Mouse (Mus musculus): Measurements from ENCODE around the gene Vps25. TPM values are rescaled to one million over a fixed set of nuclear protein-coding genes. Genes with fewer than 3 reads are reported as not detected.

Vps25 gene
- polyA plus RNA-seq, 1 experiment from 2014 or later = 117 TPM

DNA sequence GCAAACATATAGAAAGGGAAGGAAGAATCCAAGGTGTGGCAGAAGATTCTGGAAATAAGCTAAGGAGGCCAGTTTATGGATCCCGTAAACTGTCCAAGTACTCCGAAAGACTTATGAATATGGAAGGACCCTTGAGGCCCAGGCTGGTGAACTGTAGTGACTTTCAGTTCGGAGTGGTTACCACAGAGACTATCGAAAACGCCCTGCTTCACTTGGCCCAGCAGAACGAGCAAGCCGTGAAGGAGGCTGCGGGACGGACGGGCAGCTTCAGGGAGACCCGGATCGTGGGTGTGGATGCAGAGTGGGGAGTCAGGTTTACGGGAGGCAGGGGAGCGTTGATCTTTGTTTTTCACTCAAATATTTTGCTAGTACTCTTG lies 25.7 kb downstream of the Vps25 start:
- Histone ChIP-seq H3K4me1 (replicated peaks) (peaks cover 27% of the 10 kb centered on the region), H3K27ac (replicated peaks) (no peak overlapping the region), H3K9me3 (no peaks in the 10 kb centered on the region), H3K4me2 (peak overlapping the region; percentile 88), H3K27me3 (peaks cover 9% of the 10 kb centered on the region; the same call in 1 of the 2 replicates), H3K9ac (0 out of 2 replicates have a peak overlapping the region, but pooled peaks have one; percentile 88), H3K36me3 (peaks cover 10% of the 10 kb centered on the region; the same call in 1 of the 2 replicates), H3K4me3 (peak overlapping the region; percentile 75)
- peak; percentile 37; the same call in 1 of the 2 replicates for ATAC-seq (ENCODE audit: low read depth)
- WGBS = 65% methylated on average over 14 of the region's 14 CpGs

DNA sequence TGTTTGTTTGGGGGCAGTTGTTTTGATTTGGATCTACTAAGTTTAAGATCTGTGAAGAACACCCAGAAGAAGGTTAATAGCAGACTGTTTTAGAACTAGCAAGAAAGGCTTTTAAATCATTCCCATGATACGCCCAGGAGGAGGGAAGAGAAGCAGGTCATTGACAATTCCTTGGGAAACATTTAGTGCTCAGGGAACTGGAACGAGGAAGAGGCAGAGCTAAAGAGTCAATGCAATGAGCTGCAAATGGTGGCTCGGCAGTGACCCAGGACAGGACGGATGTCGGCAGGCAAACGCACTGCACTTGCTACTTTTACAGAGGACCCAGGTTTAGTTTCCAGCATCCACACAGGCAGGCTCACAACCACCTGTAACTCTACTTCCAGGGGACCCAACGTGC lies 27.3 kb downstream of the Vps25 start:
- ATAC-seq (ENCODE audit: low read depth) = no peak
- no peak overlapping the region for H3K4me2 ChIP-seq
- no peak overlapping the region for H3K27ac ChIP-seq (replicated peaks)
- peaks cover 27% of the 10 kb centered on the region for H3K4me1 ChIP-seq (replicated peaks)
- WGBS = 40% methylated on average over 7 of the region's 7 CpGs
- H3K27me3 ChIP-seq = peaks cover 9% of the 10 kb centered on the region; the same call in 1 of the 2 replicates
- H3K9ac ChIP-seq = no peak overlapping the region
- no peak overlapping the region for H3K4me3 ChIP-seq
- peaks cover 10% of the 10 kb centered on the region; the same call in 1 of the 2 replicates for H3K36me3 ChIP-seq
- no peaks in the 10 kb centered on the region for H3K9me3 ChIP-seq

DNA sequence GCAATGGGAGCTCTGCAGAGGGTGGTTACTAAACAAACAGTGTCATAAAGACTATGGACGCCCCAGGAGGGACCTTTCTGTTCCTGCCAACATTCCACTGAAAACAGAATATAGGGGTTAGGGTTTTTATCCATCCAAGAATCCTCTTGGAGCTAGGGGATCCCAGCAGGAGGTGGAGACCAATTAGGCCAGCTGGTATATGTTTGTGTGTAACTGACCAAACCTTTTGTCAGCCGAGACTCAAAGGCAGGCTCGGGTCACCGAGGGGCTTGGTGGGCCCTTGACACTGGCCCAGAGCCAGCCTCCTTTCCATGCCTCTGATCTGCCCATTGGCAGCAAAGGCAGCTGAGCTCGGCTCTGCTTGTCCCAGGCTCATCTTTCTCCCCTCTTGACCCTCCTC lies 29.4 kb downstream of the Vps25 start:
- 20% methylated on average over 5 of the region's 5 CpGs for WGBS
- no peak for ATAC-seq (ENCODE audit: low read depth)
- H3K4me1 ChIP-seq (replicated peaks) = peaks cover 9% of the 10 kb centered on the region
- no peak overlapping the region for H3K4me2 ChIP-seq
- H3K4me3 ChIP-seq = no peak overlapping the region
- H3K27ac ChIP-seq (replicated peaks) = no peak overlapping the region
- no peaks in the 10 kb centered on the region for H3K9me3 ChIP-seq
- peaks cover 17% of the 10 kb centered on the region for H3K36me3 ChIP-seq
- no peak overlapping the region for H3K9ac ChIP-seq
- peaks cover 9% of the 10 kb centered on the region; the same call in 1 of the 2 replicates for H3K27me3 ChIP-seq

DNA sequence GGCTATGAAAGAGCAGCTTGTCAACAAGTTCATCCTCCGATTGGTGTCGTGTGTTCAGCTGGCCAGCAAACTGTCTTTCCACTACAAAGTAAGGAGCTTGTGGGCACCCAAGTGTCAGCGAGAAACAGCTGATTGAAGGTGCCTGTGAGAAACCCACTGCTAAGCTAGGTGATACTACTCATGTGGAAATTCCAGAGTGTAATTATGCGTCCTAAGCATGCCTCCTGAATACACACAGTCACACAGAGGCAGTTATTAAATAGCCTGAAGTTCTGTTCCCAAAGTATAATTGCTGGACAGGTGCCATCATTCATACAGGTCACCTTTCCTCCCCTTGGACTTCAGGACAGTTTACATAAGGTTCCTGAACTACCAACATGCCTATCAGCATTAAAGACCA lies 30.3 kb downstream of the Vps25 start:
- 67% methylated on average over 4 of the region's 4 CpGs for WGBS
- no peaks in the 10 kb centered on the region for H3K9me3 ChIP-seq
- H3K4me1 ChIP-seq (replicated peaks) = peaks cover 4% of the 10 kb centered on the region
- no peak overlapping the region for H3K4me3 ChIP-seq
- H3K36me3 ChIP-seq = peaks cover 26% of the 10 kb centered on the region
- no peak for ATAC-seq (ENCODE audit: low read depth)
- H3K27ac ChIP-seq (replicated peaks) = no peak overlapping the region
- no peak overlapping the region for H3K4me2 ChIP-seq
- H3K27me3 ChIP-seq = peaks cover 9% of the 10 kb centered on the region; the same call in 1 of the 2 replicates
- H3K9ac ChIP-seq = no peak overlapping the region

DNA sequence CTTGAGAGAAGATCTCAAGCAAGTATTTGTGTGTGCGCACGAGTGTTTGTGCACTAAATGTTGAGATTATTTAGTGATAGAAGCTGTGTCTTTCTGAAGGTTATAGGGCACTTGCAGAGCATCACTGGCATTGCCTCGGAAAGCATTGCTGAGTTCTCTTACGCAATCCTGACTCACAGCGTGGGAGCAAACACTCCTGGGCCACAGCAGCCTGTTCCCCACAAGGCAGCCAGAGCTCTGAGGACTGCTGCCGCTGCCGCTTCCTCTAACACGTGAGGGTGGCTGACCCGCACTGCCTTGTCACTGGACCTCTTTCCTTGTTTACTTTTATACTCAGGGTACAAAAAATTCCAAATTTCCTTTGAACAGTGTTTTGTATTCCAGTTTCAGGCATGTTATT lies 33.8 kb downstream of the Vps25 start:
- no peak overlapping the region for H3K27ac ChIP-seq (replicated peaks)
- no peaks in the 10 kb centered on the region for H3K9me3 ChIP-seq
- H3K9ac ChIP-seq = no peak overlapping the region
- no peak overlapping the region for H3K4me3 ChIP-seq
- ATAC-seq (ENCODE audit: low read depth) = no peak
- 89% methylated on average over 9 of the region's 9 CpGs for WGBS
- no peaks in the 10 kb centered on the region for H3K27me3 ChIP-seq
- H3K4me1 ChIP-seq (replicated peaks) = no peaks in the 10 kb centered on the region
- peaks cover 61% of the 10 kb centered on the region for H3K36me3 ChIP-seq
- H3K4me2 ChIP-seq = no peak overlapping the region

DNA sequence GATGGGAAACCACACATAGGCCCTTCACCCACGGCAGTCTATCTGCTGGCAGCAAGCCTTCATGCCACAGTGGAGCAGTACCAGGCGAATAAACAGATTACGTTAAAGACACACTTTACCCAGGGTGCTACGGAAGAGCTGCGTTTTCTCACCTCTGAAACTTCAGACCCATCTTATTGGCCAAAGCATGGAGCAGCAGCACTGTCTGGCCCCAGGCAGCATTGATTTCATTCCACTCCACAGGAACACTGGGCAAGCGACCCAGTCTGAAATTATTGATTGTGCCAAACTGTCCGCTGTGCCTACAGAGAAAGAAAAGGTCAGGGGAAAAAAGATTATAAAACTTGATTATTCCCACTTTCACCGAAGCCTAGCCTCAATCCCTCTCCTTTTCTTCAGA lies 37.7 kb downstream of the Vps25 start:
- Histone ChIP-seq H3K27ac (replicated peaks) (no peak overlapping the region), H3K4me2 (no peak overlapping the region), H3K4me1 (replicated peaks) (no peaks in the 10 kb centered on the region), H3K36me3 (peaks cover 95% of the 10 kb centered on the region), H3K27me3 (no peaks in the 10 kb centered on the region), H3K9me3 (no peaks in the 10 kb centered on the region), H3K9ac (no peak overlapping the region), H3K4me3 (no peak overlapping the region)
- WGBS = 97% methylated on average over 8 of the region's 8 CpGs
- no peak for ATAC-seq (ENCODE audit: low read depth)

DNA sequence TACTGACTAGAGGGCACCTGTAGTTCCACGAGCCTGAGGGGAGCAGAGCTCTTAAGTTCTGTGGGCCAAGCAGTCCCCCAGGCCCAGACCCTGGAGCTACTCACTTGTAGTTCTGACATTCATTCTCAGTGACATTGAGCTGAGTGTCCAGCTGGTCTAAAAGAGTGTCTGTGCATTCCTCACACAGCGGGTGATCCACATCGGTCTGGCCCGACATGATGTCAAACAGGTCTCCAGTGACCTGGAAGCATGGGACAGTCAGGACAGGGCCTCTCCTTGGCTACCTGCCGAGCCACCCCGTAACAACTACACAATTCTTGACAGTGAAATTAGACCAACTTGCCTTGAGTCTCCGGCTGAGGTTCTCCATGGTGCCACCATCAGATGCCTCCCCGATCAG lies 41.7 kb downstream of the Vps25 start:
- no peaks in the 10 kb centered on the region for H3K27me3 ChIP-seq
- H3K9ac ChIP-seq = no peak overlapping the region
- 94% methylated on average over 8 of the region's 8 CpGs for WGBS
- peaks cover 8% of the 10 kb centered on the region for H3K4me1 ChIP-seq (replicated peaks)
- no peak for ATAC-seq (ENCODE audit: low read depth)
- H3K4me3 ChIP-seq = no peak overlapping the region
- no peak overlapping the region for H3K4me2 ChIP-seq
- no peak overlapping the region for H3K27ac ChIP-seq (replicated peaks)
- H3K9me3 ChIP-seq = no peaks in the 10 kb centered on the region
- H3K36me3 ChIP-seq = peaks cover 86% of the 10 kb centered on the region

DNA sequence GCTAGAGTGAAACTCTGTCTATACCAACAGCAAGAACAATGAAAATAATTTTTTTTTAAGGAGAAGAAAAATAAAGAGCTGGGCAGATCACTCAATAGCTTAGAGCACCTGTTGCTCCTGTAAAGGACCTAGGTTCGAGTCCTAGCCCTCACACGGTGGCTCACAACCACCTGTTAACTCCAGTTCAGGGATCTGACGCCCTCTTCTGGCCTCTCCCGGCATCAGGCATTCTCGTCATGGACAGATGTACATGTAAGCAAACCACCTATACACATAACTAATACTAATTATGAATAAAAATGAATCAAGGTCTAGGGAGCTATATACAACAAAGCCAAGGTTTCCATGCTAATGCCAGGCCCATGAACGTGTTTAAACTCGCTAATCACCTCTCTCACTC lies 47.4 kb downstream of the Vps25 start:
- peak overlapping the region; percentile 93 for H3K9ac ChIP-seq
- ATAC-seq (ENCODE audit: low read depth) = no peak
- peak overlapping the region; percentile 93 for H3K4me3 ChIP-seq
- H3K27me3 ChIP-seq = no peaks in the 10 kb centered on the region; the same call in 1 of the 2 replicates
- no peak overlapping the region for H3K27ac ChIP-seq (replicated peaks)
- peaks cover 31% of the 10 kb centered on the region for H3K36me3 ChIP-seq
- peaks cover 22% of the 10 kb centered on the region for H3K4me1 ChIP-seq (replicated peaks)
- H3K4me2 ChIP-seq = peak overlapping the region; percentile 100
- 70% methylated on average over 7 of the region's 7 CpGs for WGBS
- no peaks in the 10 kb centered on the region for H3K9me3 ChIP-seq

DNA sequence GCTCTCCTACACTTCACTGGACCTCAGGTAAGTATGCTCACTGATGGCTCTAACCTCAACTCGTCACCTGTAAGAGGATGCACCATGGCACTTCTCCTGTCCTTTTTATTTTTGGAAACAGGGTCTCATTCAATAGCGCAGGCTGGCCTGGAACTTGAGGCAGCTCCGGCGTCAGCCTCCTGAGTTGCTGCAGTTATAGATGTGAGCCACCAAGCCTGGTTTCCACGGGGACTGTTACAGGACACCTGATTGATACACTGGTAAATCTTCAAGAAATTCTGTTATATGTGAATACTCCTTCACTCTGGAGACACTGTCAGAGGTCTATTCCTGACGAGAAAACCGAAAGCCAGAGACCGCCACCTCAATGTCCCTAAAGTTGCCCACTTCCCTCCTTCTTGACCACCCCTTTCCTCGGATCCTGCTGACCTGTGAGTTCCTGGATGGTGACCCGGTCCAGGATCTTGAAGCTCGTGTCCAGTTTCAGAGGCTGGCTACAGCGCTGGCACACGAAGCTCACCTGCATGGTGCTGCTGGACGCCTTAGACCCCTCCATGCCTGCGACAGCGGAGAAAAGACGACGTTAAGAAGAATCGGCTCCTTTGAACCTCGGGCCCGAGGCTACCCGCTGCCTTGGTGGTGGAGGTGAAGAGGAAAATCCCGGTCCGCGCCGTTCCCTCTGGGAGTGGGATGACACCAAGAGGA lies 47.9 kb downstream of the Vps25 start:
- ATAC-seq (ENCODE audit: low read depth) = peak; percentile 38; the same call in 1 of the 2 replicates
- WGBS = 14% methylated on average over 26 of the region's 26 CpGs

DNA sequence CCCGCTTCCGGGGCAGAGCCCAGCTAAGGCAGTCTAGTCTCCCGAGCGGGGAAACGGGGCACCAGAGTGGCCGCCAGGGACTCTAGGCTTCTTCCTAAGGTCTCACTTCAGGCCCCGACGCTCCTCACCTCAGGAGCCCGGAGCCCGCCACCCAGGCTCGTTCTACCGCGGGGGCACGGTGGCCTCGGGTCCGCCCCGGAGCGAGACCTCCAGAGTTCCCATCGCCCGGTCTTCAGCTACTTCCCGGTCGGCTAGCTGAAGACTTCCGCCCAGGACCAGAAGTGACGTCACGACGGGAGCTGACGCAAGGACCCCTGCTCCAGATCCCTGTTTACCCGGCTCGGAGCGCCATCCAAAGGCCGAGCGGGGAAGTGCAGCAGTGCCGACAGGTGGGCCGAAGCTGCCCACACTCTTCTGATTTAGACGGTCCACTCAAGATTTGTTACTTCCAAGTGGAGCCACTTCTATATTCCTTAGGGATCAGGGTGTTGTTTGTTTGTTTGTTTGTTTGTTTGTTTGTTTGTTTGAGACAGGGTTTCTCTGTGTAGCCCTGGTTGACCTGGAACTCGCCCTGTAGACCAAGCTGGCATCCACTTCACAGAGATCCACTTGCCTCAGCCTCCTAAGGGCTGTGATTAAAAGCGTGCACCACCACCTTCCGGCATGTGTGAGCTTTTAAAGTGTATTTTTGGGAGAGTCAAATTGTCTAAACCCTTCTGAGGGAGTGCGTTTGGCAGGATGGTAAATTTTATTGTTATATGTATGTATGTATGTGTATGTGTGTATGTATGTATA lies 48.7 kb downstream of the Vps25 start, which contains the start of gene Becn1:
TSS of gene Becn1 (minus strand) at position 283 of the 795 bp plus-strand sequence.
- peak; percentile 96 for ATAC-seq (ENCODE audit: low read depth)
- Histone ChIP-seq H3K4me2 (peak within 1 kb of the TSS; percentile 100), H3K27me3 (no peaks in the 10 kb centered on the region; the same call in 1 of the 2 replicates), H3K9me3 (no peaks in the 10 kb centered on the region), H3K36me3 (peaks cover 25% of the 10 kb centered on the region), H3K27ac (replicated peaks) (peak within 1 kb of the TSS; percentile 49), H3K9ac (peak within 1 kb of the TSS; percentile 93), H3K4me3 (peak within 1 kb of the TSS; percentile 93), H3K4me1 (replicated peaks) (peaks cover 22% of the 10 kb centered on the region)
- WGBS = 6% methylated on average over 39 of the region's 39 CpGs

More for the DNA sequence above, 47.9 kb downstream of the Vps25 start:
- Histone ChIP-seq H3K27me3 (no peaks in the 10 kb centered on the region; the same call in 1 of the 2 replicates), H3K9me3 (no peaks in the 10 kb centered on the region), H3K36me3 (peaks cover 26% of the 10 kb centered on the region), H3K27ac (replicated peaks) (peak overlapping the region; percentile 49), H3K4me2 (peak overlapping the region; percentile 100), H3K4me1 (replicated peaks) (peaks cover 22% of the 10 kb centered on the region), H3K4me3 (peak overlapping the region; percentile 93), H3K9ac (peak overlapping the region; percentile 93)

DNA sequence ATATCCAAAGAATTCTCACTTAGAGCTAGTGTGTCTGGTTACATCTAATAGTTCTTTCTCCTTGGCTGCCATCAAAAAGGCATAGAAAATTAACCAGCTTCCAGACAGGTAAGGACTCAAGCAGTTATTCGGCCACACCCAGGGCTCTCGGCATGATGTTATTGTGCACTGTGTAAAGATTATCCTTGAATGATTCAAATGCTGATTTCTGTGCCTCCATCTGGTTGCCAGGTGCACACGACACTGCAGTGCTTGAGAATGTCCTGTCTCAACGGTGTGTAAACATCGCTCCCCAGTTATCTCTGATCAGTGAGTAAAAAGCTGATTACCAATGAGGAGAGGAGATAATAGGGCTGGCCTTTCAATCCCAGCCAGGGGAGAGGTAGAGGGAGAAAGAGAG lies 54.2 kb downstream of the Vps25 start:
- H3K4me2 ChIP-seq = no peak overlapping the region
- WGBS = 49% methylated on average over 5 of the region's 5 CpGs
- H3K4me1 ChIP-seq (replicated peaks) = no peaks in the 10 kb centered on the region
- no peaks in the 10 kb centered on the region for H3K36me3 ChIP-seq
- ATAC-seq (ENCODE audit: low read depth) = no peak
- H3K4me3 ChIP-seq = no peak overlapping the region
- H3K9ac ChIP-seq = no peak overlapping the region
- no peak overlapping the region for H3K27ac ChIP-seq (replicated peaks)
- H3K9me3 ChIP-seq = no peaks in the 10 kb centered on the region
- peaks cover 5% of the 10 kb centered on the region; the same call in 1 of the 2 replicates for H3K27me3 ChIP-seq
